Mouse (Mus musculus) MEL (cell line): ENCODE measurements around the gene Prrxl1.

Experiments
- CHD1 ChIP-seq: IDR thresholded peaks from 2 replicates; pipeline ENCODE4 v1.6.1; 2012; ENCODE audit warnings: low read depth, mild to moderate bottlenecking, inconsistent platforms, low read length, improper control_type of control experiment
- CTCF ChIP-seq, 3 experiments: IDR thresholded peaks in 2 of 3; conservative IDR thresholded peaks in 1 of 3; 2 replicates each; pipeline ENCODE4 v1.5.1; 2011 to 2012; ENCODE audit warnings: low read length in 3 of 3, low read depth in 2 of 3, mild to moderate bottlenecking in 2 of 3, improper control_type of control experiment in 1 of 3, inconsistent platforms in 1 of 3, mixed read lengths in 1 of 3, moderate library complexity in 1 of 3; ENCODE audit not compliant: control insufficient read depth in 1 of 3, insufficient read depth in 1 of 3, poor library complexity in 1 of 3, severe bottlenecking in 1 of 3
- EP300 ChIP-seq, 2 experiments: IDR thresholded peaks; 2 replicates each; pipeline ENCODE4 v1.6.1; 2011; ENCODE audit warnings: improper control_type of control experiment in 2 of 2, low read length in 2 of 2, low read depth in 1 of 2, mild to moderate bottlenecking in 1 of 2
- GABPA ChIP-seq: IDR thresholded peaks from 2 replicates; pipeline ENCODE4 v1.6.1; 2012; ENCODE audit warnings: low read depth, mild to moderate bottlenecking, inconsistent platforms, low read length, improper control_type of control experiment, moderate library complexity
- GATA1 ChIP-seq: IDR thresholded peaks from 2 replicates; pipeline ENCODE4 v1.6.1; 2011; ENCODE audit warnings: low read depth, low read length, improper control_type of control experiment
- USF2 ChIP-seq, 2 experiments: IDR thresholded peaks; 2 replicates each; pipeline ENCODE4 v1.6.1; 2011 to 2012; ENCODE audit warnings: improper control_type of control experiment in 2 of 2, low read length in 2 of 2, borderline replicate concordance in 1 of 2, inconsistent platforms in 1 of 2, low read depth in 1 of 2, mild to moderate bottlenecking in 1 of 2; ENCODE audit not compliant: insufficient read depth in 1 of 2
- ZC3H11A ChIP-seq: IDR thresholded peaks from 2 replicates; pipeline ENCODE4 v1.6.1; 2012; ENCODE audit warnings: low read depth, mild to moderate bottlenecking, inconsistent platforms, low read length, improper control_type of control experiment

DNA sequence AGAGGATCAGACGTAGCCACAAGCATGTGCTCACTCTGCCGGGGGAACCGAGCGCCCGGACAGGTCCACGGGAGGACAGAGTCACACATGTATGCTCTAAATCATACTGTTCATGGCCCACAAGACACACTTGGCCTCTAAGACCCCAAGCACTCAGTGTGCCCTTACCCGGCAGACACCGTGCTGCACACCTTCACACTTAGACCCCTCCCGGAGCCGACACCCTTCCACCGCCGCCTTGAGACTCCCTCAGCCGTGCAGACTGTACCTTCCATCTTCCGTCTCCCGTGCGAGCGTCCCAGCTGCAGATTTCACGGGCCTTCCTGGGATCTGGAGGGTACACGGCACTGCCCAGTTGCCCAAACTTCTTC lies 85.5 kb downstream of the Prrxl1 start:
- TF ChIP-seq EP300 (IDR thresholded peaks at IDR 0.05; ENCODE audit: low read depth in 1 of 2, low read length in 2 of 2) = no peak
- TF ChIP-seq CTCF (IDR thresholded peaks at IDR 0.05 in 2 of 3, conservative IDR thresholded peaks at IDR 0.05 in 1 of 3; ENCODE audit: control insufficient read depth in 1 of 3, insufficient read depth in 1 of 3, low read depth in 2 of 3, low read length in 3 of 3, poor library complexity in 1 of 3, severe bottlenecking in 1 of 3) = no peak
- TF ChIP-seq GATA1 = no peak
- no peak for TF ChIP-seq CHD1
- TF ChIP-seq USF2 (IDR thresholded peaks at IDR 0.05; ENCODE audit: borderline replicate concordance in 1 of 2, insufficient read depth in 1 of 2, low read depth in 1 of 2, low read length in 2 of 2) = no peak
- TF ChIP-seq GABPA = no peak
- TF ChIP-seq ZC3H11A = no peak
